Mouse (Mus musculus) kidney, postnatal 4 days (tissue): ENCODE measurements at regions not wholly inside any gene's neighbourhood (a gene's known extent, or its start where the extent isn't known, plus 50 kb on each side); places are given as distances from the start of the nearest gene placed in this dataset.
A peak's percentile ranks its signal among the peaks of the same experiment; 100 is the strongest.

ENCODE experiments used
- DNase-seq, 2 experiments: peaks; one replicate each; pipeline ENCODE4 v3.0.0; 2021; ENCODE audit warnings: mixed read lengths in 2 of 2

DNA sequence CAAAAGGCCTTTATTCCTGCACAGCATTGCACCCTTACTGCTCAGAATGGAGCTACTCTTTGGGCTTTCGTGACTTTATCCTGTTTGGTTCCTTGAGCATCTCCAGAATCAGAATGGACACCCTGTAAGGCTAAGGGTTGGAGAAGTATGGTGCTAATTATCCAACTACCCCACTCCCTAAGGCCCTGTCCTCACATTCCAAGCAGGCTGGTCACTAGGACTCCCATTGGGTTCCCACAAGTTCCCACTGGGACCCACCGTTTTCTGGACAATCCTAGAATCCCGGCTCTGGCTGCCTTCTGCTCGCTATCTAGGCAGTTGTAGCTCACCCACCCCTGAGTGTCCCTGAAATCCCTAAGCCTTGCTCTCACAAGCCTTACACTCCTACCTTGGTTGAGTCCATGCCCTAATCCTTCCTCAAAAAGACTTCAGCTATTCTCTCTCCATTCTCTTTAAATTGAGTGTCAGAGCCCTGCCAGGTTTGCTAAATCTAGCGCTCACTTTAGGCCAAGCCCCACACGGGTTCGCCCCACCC lies 146.1 kb downstream of the Efcab1 start:
- no peak for DNase-seq

GRCm38 (mm10) chr16:15052924-15053793 lies 146.8 kb downstream of the Efcab1 start:
- peak; percentile 63 to 78 for DNase-seq

DNA sequence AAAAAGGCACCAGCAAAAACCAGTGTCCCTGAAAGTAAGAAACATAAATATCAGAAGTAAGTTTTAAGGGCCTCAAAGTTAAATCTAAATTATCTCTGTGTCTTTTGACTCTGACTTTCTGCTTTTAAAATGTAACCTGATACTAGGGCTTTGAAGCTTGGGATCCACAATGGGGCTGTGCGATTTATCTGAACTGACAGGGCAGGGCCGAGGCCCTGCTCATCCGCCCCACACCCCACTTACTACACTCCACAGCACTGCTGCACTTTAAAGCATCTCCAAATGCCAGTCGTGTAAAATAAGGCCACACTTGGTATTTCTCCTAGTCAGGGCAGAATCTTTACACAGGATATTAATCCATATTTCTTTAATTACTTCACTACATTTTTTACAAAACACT lies 147.4 kb downstream of the Efcab1 start:
- peak in 1 of 2 experiments; percentile 18 for DNase-seq

DNA sequence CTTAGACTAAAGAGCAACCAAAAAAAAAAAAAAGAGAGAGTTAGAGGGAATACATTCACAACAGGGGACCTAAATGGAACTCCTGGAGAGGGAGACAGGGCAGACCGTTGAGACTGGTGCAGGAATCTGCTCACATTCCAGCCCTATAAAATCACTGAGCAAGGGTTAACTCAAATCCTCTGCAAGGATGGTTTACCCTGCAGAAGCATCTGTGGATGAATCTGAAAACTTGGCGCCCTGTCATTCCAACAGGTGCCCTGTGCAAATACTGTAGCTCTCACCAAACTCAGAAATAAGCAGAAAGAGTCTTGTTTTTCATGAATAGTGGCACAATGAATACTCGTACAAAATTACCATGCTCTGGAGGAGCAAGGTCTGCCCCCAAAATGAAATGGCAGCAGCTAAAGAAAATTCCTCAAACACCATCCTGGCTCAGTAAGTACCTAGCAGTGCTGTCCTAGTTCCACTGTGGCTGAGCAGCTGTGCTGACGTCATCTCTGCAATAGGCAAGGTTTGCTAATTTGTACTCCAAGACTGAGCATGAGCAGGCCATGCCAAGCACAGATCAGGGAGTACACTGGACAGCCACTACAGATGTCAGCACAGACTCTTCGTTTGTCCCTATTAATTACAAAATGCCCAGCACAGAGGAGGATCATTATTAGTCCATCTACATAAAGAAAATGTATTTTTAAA lies 148.0 kb downstream of the Efcab1 start:
- peak in 1 of 2 experiments; percentile 7 for DNase-seq

DNA sequence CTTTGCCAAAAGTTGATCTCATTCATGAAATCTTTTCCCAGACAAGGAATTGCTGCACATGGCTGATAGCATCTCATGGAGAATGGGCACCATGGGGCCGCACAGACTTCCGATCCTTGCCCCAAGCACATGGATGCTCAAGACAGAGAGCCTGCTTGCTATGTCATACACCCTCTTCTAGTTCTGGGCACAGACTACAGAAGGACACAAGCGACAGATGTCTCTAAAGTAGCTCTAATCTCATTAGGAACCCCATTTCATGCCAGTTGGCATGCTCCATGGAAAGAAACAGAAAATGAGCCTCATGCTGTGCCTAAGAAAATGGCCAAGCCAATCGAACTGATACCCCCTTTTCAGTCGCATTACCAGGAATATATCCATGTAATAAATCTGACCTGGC lies 149.3 kb downstream of the Efcab1 start:
- DNase-seq, result no peak

DNA sequence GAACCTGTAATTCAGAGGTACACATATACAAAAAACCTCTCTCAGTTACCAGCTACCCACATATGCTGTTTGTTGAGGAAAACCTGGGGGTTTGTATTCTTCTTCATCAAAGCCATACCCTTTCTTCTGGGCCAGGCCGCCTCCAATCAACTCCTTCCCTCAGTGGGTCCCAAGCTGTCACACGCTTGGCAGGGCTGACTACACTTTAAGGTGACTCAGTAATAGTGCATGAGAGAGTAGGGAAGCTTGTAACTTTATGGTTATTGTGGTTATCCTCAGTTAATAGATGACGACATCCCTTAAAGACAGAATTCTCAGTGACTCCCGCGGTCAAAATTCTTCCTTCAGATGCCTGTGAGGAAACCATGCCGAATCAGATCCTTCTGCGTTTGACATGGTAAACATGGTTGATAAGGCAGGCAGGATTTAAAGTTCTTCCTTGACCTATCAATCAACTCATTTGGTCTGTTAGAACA lies 164.1 kb downstream of the Efcab1 start:
- no peak for DNase-seq

- DNase-seq, result no peak
These were observed 168.0 kb downstream of the Efcab1 start for GRCm38 (mm10) chr16:15074407-15074806.

- DNase-seq, result peak; percentile 5 to 12
These were observed 177.3 kb downstream of the Efcab1 start for GRCm38 (mm10) chr16:15083692-15084091.

GRCm38 (mm10) chr16:15084147-15084752 lies 177.8 kb downstream of the Efcab1 start:
- no peak for DNase-seq

- peak; percentile 75 to 83 for DNase-seq
These were observed 178.6 kb downstream of the Efcab1 start for GRCm38 (mm10) chr16:15084753-15085728.

- no peak for DNase-seq
These were observed 180.2 kb downstream of the Efcab1 start for GRCm38 (mm10) chr16:15086556-15086955.

DNA sequence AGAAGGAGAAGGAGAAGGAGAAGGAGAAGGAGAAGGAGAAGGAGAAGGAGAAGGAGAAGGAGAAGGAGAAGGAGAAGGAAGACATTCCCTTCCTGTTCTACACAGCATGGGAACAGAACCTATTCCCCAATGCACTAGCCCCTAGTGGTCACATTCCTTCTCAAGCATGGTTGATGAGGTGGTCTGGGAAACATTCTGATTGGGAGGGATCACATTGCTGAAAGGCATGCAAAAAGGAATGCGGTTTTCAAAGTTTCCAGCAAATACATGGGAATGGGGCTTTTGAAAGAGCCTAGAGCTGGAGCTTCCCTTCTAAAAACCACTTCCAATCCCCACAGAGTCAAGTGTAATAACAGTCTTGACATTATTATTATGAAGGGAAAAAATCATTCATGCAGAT lies 197.5 kb downstream of the Efcab1 start:
- no peak for DNase-seq

GRCm38 (mm10) chr16:15107234-15107633 lies 200.8 kb downstream of the Efcab1 start:
- DNase-seq, result no peak

DNA sequence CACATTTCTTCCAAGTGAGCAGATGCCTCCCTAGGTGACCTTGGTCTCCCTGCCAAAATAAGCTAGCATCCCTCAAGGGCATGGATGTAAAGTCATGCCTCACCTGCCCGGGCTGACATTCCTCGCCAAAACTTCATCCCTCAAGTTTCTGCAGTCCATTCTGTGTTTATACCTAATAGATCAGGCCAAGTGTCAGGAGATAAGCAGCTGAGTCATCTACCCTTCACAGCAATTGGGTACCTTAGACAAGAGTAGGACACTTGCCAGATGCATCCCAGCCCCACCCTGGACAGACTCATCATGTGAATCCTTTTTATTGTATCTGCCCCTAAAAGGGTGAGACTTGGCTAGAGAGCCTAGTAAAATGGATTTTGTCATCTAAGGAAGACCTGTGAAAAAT lies 204.1 kb upstream of the Gm21897 start:
- no peak for DNase-seq

- DNase-seq, result peak; percentile 55 to 56
These were observed 203.2 kb upstream of the Gm21897 start for GRCm38 (mm10) chr16:15113989-15114556.

DNA sequence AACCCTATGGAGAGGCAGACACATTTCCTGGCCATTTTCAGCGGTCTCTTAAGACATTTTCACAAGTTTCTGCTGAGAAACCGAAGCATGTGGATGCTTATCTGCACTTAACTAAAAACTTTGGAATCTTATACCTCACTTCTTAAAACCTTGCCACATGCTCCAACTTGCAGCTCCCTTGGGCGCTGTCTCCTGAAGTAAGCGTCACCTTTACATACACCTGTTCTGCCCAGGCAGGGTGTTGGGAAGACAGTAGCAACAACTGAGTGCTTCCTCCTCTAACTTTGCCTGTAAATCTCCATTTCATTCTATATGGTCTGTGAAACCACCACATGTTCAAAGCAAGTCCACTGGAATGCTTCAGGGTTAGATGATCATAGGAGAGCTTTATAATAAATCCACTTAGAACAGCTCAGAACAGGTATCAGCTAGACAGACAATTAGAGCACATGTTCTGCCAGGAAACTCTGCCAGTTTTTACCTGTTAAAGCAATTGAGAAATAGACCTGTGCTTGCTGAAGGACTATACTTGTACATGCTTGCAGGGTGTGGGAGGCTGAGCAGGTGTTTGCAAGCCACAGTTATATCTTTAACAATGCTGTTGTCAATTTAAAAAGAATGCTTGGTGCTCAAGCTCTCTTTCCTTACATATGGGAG lies 202.6 kb upstream of the Gm21897 start:
- DNase-seq, result no peak

DNA sequence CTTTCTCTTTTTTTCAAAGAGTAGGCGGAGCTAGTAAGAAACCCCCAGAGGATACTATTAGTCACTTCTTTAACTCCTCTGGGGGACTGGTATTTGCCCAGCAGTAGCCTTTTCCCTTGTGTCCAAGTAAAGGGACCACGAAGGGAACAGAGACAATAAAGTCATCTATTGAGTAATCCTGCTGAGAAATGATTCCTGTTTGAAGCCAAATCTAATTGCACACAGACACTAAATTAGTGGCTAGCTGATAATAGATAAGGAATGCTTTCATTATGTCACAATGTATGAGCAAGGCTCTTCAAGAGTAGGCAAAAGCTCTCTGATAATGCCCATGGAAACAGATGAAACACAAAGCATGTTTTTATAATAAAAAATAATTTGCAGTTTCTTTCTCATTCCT lies 201.9 kb upstream of the Gm21897 start:
- no peak for DNase-seq

GRCm38 (mm10) chr16:15119799-15120198 lies 197.5 kb upstream of the Gm21897 start:
- DNase-seq, result peak; percentile 49 to 56

GRCm38 (mm10) chr16:15128996-15129395 lies 188.3 kb upstream of the Gm21897 start:
- no peak for DNase-seq

DNA sequence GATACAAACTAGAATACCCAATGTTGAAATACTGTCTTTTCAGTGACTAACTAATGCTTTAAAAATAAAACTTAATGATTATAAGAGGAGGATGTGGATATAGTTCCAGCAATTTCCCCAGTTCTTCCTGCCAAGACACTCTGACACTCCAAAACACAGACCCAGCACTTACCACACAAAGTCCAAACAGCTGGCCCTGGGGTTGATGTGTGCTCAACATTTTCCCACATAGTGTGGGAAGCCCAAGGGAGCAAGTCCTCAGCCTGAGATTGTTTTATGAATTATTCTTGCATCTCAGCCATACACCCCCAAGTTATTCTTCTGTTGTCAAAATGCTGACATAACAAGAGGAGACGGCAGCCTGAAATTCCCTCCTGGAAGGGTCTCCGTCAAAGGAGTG lies 187.5 kb upstream of the Gm21897 start:
- no peak for DNase-seq

- no peak for DNase-seq
These were observed 159.4 kb upstream of the Gm21897 start for GRCm38 (mm10) chr16:15157852-15158251.
